Mouse (Mus musculus) MEL (cell line): ENCODE measurements around the gene Rps6ka4. TPM values are rescaled to one million over a fixed set of nuclear protein-coding genes. Genes with fewer than 3 reads are reported as not detected.

Experiments used
- DNase-seq: peaks from one replicate; pipeline ENCODE4 v3.0.0; 2011; ENCODE audit warnings: low read depth, low spot score
- H3K27ac ChIP-seq: 2 replicates; pipeline ENCODE4 v1.5.1; 2012; ENCODE audit warnings: low read depth, mild to moderate bottlenecking, control low read depth, low read length, moderate library complexity; ENCODE audit not compliant: control insufficient read depth
- H3K27me3 ChIP-seq, 2 experiments: fragments of 150-350 bp in 1 of 2; sonication (generic) in 1 of 2; 2 replicates each; pipeline ENCODE4 v1.6.1; 2012; ENCODE audit warnings: low read length in 2 of 2, mild to moderate bottlenecking in 2 of 2, improper control_type of control experiment in 1 of 2, moderate library complexity in 1 of 2; ENCODE audit not compliant: insufficient read depth in 2 of 2, control insufficient read depth in 1 of 2
- H3K36me3 ChIP-seq, 2 experiments: 2 replicates each; pipeline ENCODE4 v1.6.1; 2012 to 2014; ENCODE audit warnings: low read length in 2 of 2, improper control_type of control experiment in 1 of 2, inconsistent platforms in 1 of 2, mild to moderate bottlenecking in 1 of 2; ENCODE audit not compliant: insufficient read depth in 2 of 2, control insufficient read depth in 1 of 2
- H3K4me1 ChIP-seq, 2 experiments: fragments of 150-350 bp in 1 of 2; sonication (generic) in 1 of 2; 2 replicates each; pipeline ENCODE4 v1.6.1; 2012; ENCODE audit warnings: low read length in 2 of 2, improper control_type of control experiment in 1 of 2, mild to moderate bottlenecking in 1 of 2; ENCODE audit not compliant: insufficient read depth in 2 of 2, control insufficient read depth in 1 of 2
- H3K4me3 ChIP-seq, 2 experiments: fragments of 150-350 bp in 1 of 2; sonication (generic) in 1 of 2; 2 replicates each; pipeline ENCODE4 v1.5.1; 2012; ENCODE audit warnings: low read depth in 2 of 2, low read length in 2 of 2, mild to moderate bottlenecking in 2 of 2, moderate library complexity in 2 of 2, control low read depth in 1 of 2, improper control_type of control experiment in 1 of 2; ENCODE audit not compliant: control insufficient read depth in 1 of 2, insufficient read depth in 1 of 2
- H3K79me2 ChIP-seq: 2 replicates; pipeline ENCODE4 v1.6.1; 2012; ENCODE audit warnings: mild to moderate bottlenecking, low read length, moderate library complexity; ENCODE audit not compliant: control insufficient read depth, poor library complexity, insufficient read depth
- H3K9ac ChIP-seq: 2 replicates; pipeline ENCODE4 v1.6.1; 2012; ENCODE audit warnings: low read depth, mild to moderate bottlenecking, control low read depth, low read length, moderate library complexity; ENCODE audit not compliant: control insufficient read depth, poor library complexity, severe bottlenecking
- H3K9me3 ChIP-seq: fragments of 150-350 bp; sonication (generic); replicated peaks from 2 replicates; pipeline ENCODE4 v1.6.1; 2012; ENCODE audit warnings: mild to moderate bottlenecking, low read length, improper control_type of control experiment, moderate library complexity; ENCODE audit not compliant: insufficient read depth
- BHLHE40 ChIP-seq: IDR thresholded peaks from 2 replicates; pipeline ENCODE4 v1.6.1; 2012; ENCODE audit warnings: low read depth, mild to moderate bottlenecking, inconsistent platforms, low read length, improper control_type of control experiment, borderline replicate concordance
- CHD1 ChIP-seq: IDR thresholded peaks from 2 replicates; pipeline ENCODE4 v1.6.1; 2012; ENCODE audit warnings: low read depth, mild to moderate bottlenecking, inconsistent platforms, low read length, improper control_type of control experiment
- CTCF ChIP-seq, 3 experiments: IDR thresholded peaks in 2 of 3; conservative IDR thresholded peaks in 1 of 3; 2 replicates each; pipeline ENCODE4 v1.5.1; 2011 to 2012; ENCODE audit warnings: low read length in 3 of 3, low read depth in 2 of 3, mild to moderate bottlenecking in 2 of 3, improper control_type of control experiment in 1 of 3, inconsistent platforms in 1 of 3, mixed read lengths in 1 of 3, moderate library complexity in 1 of 3; ENCODE audit not compliant: control insufficient read depth in 1 of 3, insufficient read depth in 1 of 3, poor library complexity in 1 of 3, severe bottlenecking in 1 of 3
- EP300 ChIP-seq, 2 experiments: IDR thresholded peaks; 2 replicates each; pipeline ENCODE4 v1.6.1; 2011; ENCODE audit warnings: improper control_type of control experiment in 2 of 2, low read length in 2 of 2, low read depth in 1 of 2, mild to moderate bottlenecking in 1 of 2
- ETS1 ChIP-seq: IDR thresholded peaks from 2 replicates; pipeline ENCODE4 v1.6.1; 2012; ENCODE audit warnings: low read depth, mild to moderate bottlenecking, inconsistent platforms, low read length, improper control_type of control experiment, moderate library complexity
- GATA1 ChIP-seq: IDR thresholded peaks from 2 replicates; pipeline ENCODE4 v1.6.1; 2011; ENCODE audit warnings: low read depth, low read length, improper control_type of control experiment
- MAX ChIP-seq: IDR thresholded peaks from 2 replicates; pipeline ENCODE4 v1.6.1; 2011; ENCODE audit warnings: low read length, improper control_type of control experiment
- MEF2A ChIP-seq: IDR thresholded peaks from 2 replicates; pipeline ENCODE4 v1.6.1; 2014; ENCODE audit warnings: low read depth, mild to moderate bottlenecking, inconsistent platforms, low read length, improper control_type of control experiment; ENCODE audit not compliant: poor library complexity, insufficient replicate concordance, severe bottlenecking; ENCODE audit errors: extremely low read depth
- MXI1 ChIP-seq: IDR thresholded peaks from 2 replicates; pipeline ENCODE4 v1.6.1; 2011; ENCODE audit warnings: mild to moderate bottlenecking, low read depth, low read length, improper control_type of control experiment
- MYB ChIP-seq: IDR thresholded peaks from 2 replicates; pipeline ENCODE4 v1.6.1; 2011; ENCODE audit warnings: mild to moderate bottlenecking, low read depth, low read length, improper control_type of control experiment
- MYC ChIP-seq: IDR thresholded peaks from 2 replicates; pipeline ENCODE4 v1.6.1; 2011; ENCODE audit warnings: low read depth, mild to moderate bottlenecking, low read length, improper control_type of control experiment, moderate library complexity
- NRF1 ChIP-seq: IDR thresholded peaks from 2 replicates; pipeline ENCODE4 v1.6.1; 2014; ENCODE audit warnings: low read depth, mild to moderate bottlenecking, inconsistent platforms, low read length, improper control_type of control experiment, moderate library complexity; ENCODE audit not compliant: poor library complexity, insufficient read depth, severe bottlenecking
- POLR2A ChIP-seq, 2 experiments: IDR thresholded peaks; 2 replicates each; pipeline ENCODE4 v1.6.1; 2011 to 2012; ENCODE audit warnings: low read length in 2 of 2, mild to moderate bottlenecking in 2 of 2, control low read depth in 1 of 2, improper control_type of control experiment in 1 of 2, low read depth in 1 of 2, moderate library complexity in 1 of 2; ENCODE audit not compliant: control insufficient read depth in 1 of 2, insufficient read depth in 1 of 2, poor library complexity in 1 of 2
- POLR2AphosphoS5 ChIP-seq: IDR thresholded peaks from 2 replicates; pipeline ENCODE4 v1.6.1; 2012; ENCODE audit warnings: low read depth, borderline replicate concordance, mild to moderate bottlenecking, inconsistent platforms, low read length, moderate library complexity, mixed read lengths
- RCOR1 ChIP-seq: IDR thresholded peaks from 2 replicates; pipeline ENCODE4 v1.6.1; 2012; ENCODE audit warnings: low read depth, mild to moderate bottlenecking, inconsistent platforms, low read length, improper control_type of control experiment
- SIN3A ChIP-seq: IDR thresholded peaks from 2 replicates; pipeline ENCODE4 v1.6.1; 2012; ENCODE audit warnings: low read length, improper control_type of control experiment, inconsistent platforms
- TCF12 ChIP-seq: IDR thresholded peaks from 2 replicates; pipeline ENCODE4 v1.6.1; 2014; ENCODE audit warnings: low read depth, mild to moderate bottlenecking, inconsistent platforms, low read length, improper control_type of control experiment, moderate library complexity
- UBTF ChIP-seq: IDR thresholded peaks from 2 replicates; pipeline ENCODE4 v1.6.1; 2012; ENCODE audit warnings: low read depth, mild to moderate bottlenecking, inconsistent platforms, low read length, improper control_type of control experiment, moderate library complexity, borderline replicate concordance; ENCODE audit not compliant: insufficient read depth
- ZC3H11A ChIP-seq: IDR thresholded peaks from 2 replicates; pipeline ENCODE4 v1.6.1; 2012; ENCODE audit warnings: low read depth, mild to moderate bottlenecking, inconsistent platforms, low read length, improper control_type of control experiment
- ZKSCAN1 ChIP-seq: IDR thresholded peaks from 2 replicates; pipeline ENCODE4 v1.6.1; 2012; ENCODE audit warnings: low read depth, mild to moderate bottlenecking, inconsistent platforms, low read length, improper control_type of control experiment, moderate library complexity
- ZMIZ1 ChIP-seq: IDR thresholded peaks from 2 replicates; pipeline ENCODE4 v1.6.1; 2012; ENCODE audit warnings: low read depth, mild to moderate bottlenecking, inconsistent platforms, low read length, improper control_type of control experiment, moderate library complexity
- ZNF384 ChIP-seq: IDR thresholded peaks from 2 replicates; pipeline ENCODE4 v1.6.1; 2012; ENCODE audit warnings: low read depth, mild to moderate bottlenecking, inconsistent platforms, low read length, improper control_type of control experiment
- polyA plus RNA-seq, 2 experiments: library from polyadenylated mRNA; stranded (reverse) in 1 of 2; unstranded in 1 of 2; fragments of >175 nt in 1 of 2; fragments of >200 nt in 1 of 2; gene quantifications; 2 replicates each; pipeline versions ENCODE4 v1.2.1 to v1.2.4; 2012; ENCODE audit warnings: low replicate concordance in 2 of 2, low read depth in 1 of 2; ENCODE audit not compliant: insufficient read length in 2 of 2, insufficient read depth in 1 of 2, missing spikeins in 1 of 2
- total RNA-seq: library from RNA; depleted of rRNA; stranded (reverse); fragments of 300-350 nt; gene quantifications from 2 replicates; pipeline ENCODE4 v1.2.3, GENCODE M21; 2012

Rps6ka4 gene
- total and polyA plus RNA-seq, 3 experiments = 4.7 to 7.3 TPM; not detected in 1

DNA sequence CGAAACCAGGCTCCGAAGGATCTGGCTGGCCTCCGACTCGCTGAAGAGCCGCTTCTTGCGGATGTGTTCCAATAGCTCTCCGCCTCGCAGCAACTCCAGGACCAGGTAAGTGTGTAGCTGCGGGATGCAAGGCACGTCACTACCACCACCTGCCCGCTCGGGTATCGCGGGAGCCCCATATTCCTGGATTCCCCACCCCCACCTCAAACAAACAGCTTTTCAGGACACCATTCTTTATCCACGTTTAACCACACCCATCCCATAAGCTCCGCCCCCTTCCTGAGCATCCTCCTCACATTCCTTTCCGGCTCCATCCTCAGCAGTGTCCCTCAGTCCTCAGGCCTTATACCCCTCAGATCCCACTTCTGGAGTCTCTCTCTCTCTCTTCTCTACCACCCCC is 9.1 kb downstream of the Rps6ka4 start:
- no peak overlapping the region for H3K27ac ChIP-seq
- no peaks in the 10 kb centered on the region for H3K9me3 ChIP-seq
- no peak overlapping the region for H3K4me3 ChIP-seq
- TF ChIP-seq NRF1 (no peak), ZKSCAN1 (no peak), RCOR1 (no peak), ETS1 (no peak), ZMIZ1 (no peak), POLR2AphosphoS5 (no peak), POLR2A (IDR thresholded peaks at IDR 0.05; ENCODE audit: control insufficient read depth in 1 of 2, insufficient read depth in 1 of 2, low read depth in 1 of 2, low read length in 2 of 2, poor library complexity in 1 of 2) (no peak), MEF2A (no peak), ZC3H11A (no peak), TCF12 (no peak), MYB (no peak), MYC (no peak), CHD1 (no peak), EP300 (IDR thresholded peaks at IDR 0.05; ENCODE audit: low read depth in 1 of 2, low read length in 2 of 2) (no peak), SIN3A (no peak), GATA1 (no peak), MAX (no peak), UBTF (no peak)
- no peaks in the 10 kb centered on the region for H3K79me2 ChIP-seq
- peaks cover 0 to 4% of the 10 kb centered on the region in 2 experiments; a peak in 1 of 4 replicates for H3K4me1 ChIP-seq
- DNase-seq = no peak
- no peak overlapping the region for H3K9ac ChIP-seq
- H3K36me3 ChIP-seq = peaks cover 0 to 3% of the 10 kb centered on the region in 2 experiments; a peak in 3 of 4 replicates
- no peaks in the 10 kb centered on the region for H3K27me3 ChIP-seq

DNA sequence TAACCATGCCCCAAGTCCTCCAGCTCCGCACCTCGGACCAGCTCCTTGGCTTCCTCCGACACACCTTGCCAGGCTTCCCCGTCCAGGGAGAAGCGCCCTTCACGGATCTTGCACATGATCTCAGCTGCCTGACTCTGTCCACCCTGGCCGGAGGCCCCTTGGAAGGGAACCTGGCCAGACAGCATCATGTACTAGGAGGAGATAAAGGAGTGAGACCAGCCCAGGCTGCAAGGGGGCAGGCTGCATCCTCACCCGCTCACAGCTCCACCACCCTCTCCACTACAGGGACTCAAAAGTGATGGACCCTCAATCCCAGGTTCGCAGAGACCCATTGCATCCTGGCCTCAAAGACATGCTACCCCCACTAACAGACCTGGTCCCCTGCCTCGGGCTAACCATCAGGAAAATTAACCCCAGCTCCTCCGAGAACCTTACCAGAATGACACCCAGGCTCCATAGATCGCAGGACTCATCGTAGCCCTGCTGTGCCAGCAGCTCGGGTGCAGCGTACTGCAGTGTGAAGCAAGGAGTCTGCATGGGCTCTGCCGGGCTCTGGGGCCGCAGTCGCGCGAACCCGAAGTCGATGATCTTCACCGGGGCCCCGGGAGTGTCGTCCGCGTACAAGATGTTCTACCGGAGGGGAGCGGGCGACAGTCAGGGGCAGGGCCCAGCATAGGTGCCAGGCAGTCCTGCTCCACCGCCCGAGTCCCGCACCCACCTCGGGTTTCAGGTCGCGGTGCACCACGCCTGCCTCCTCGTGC is 9.7 kb downstream of the Rps6ka4 start:
- H3K36me3 ChIP-seq = peaks cover 0 to 3% of the 10 kb centered on the region in 2 experiments; a peak in 3 of 4 replicates
- no peak overlapping the region for H3K27ac ChIP-seq
- H3K4me1 ChIP-seq = peaks cover 0 to 4% of the 10 kb centered on the region in 2 experiments; a peak in 1 of 4 replicates
- no peaks in the 10 kb centered on the region for H3K9me3 ChIP-seq
- H3K4me3 ChIP-seq = no peak overlapping the region
- no peak overlapping the region for H3K9ac ChIP-seq
- H3K79me2 ChIP-seq = no peaks in the 10 kb centered on the region
- no peak for TF ChIP-seq BHLHE40
- no peak for TF ChIP-seq NRF1
- TF ChIP-seq SIN3A = no peak
- TF ChIP-seq POLR2AphosphoS5 = no peak
- TF ChIP-seq CTCF (IDR thresholded peaks at IDR 0.05 in 2 of 3, conservative IDR thresholded peaks at IDR 0.05 in 1 of 3; ENCODE audit: control insufficient read depth in 1 of 3, insufficient read depth in 1 of 3, low read depth in 2 of 3, low read length in 3 of 3, poor library complexity in 1 of 3, severe bottlenecking in 1 of 3) = no peak
- TF ChIP-seq MXI1 = no peak
- no peak for TF ChIP-seq CHD1
- TF ChIP-seq ZC3H11A = no peak
- TF ChIP-seq ZNF384 = no peak
- TF ChIP-seq ETS1 = no peak
- DNase-seq = no peak
- no peaks in the 10 kb centered on the region for H3K27me3 ChIP-seq
